Mouse (Mus musculus) midbrain, embryonic 14.5 days (tissue): ENCODE measurements around the gene Serping1. TPM values are rescaled to one million over a fixed set of nuclear protein-coding genes. Genes with fewer than 3 reads are reported as not detected.

Source experiments
- ATAC-seq: fragments of 200-750 bp; cut with Nextera tagmentation; 2 replicates; pipeline ENCODE4 v1.8.0; 2017; ENCODE audit warnings: moderate number of reproducible peaks, moderate library complexity; ENCODE audit not compliant: low FRiP score, low TSS enrichment
- DNase-seq: peaks from one replicate; pipeline ENCODE4 v3.0.0-alpha.2; 2015
- H3K27ac ChIP-seq: fragments of 300-500 bp; sonication (generic); replicated peaks from 2 replicates; pipeline ENCODE4 v1.5.1; 2014; ENCODE audit warnings: mild to moderate bottlenecking, low read depth, low read length, moderate library complexity
- H3K27me3 ChIP-seq: fragments of 300-500 bp; sonication (generic); 2 replicates; pipeline ENCODE4 v1.6.1; 2014; ENCODE audit warnings: low read length, control low read depth, mixed read lengths; ENCODE audit not compliant: control insufficient read depth, insufficient read depth
- H3K36me3 ChIP-seq: fragments of 300-500 bp; sonication (generic); 2 replicates; pipeline ENCODE4 v1.6.1; 2014; ENCODE audit warnings: low read length, control low read depth; ENCODE audit not compliant: control insufficient read depth, insufficient read depth
- H3K4me1 ChIP-seq: fragments of 300-500 bp; sonication (generic); 2 replicates; pipeline ENCODE4 v1.6.1; 2014; ENCODE audit warnings: mild to moderate bottlenecking, antibody characterized with exemption, low read length, control low read depth; ENCODE audit not compliant: control insufficient read depth, insufficient read depth
- H3K4me2 ChIP-seq: fragments of 300-500 bp; sonication (generic); 2 replicates; pipeline ENCODE4 v1.6.1; 2014; ENCODE audit warnings: mild to moderate bottlenecking, low read length, moderate library complexity
- H3K4me3 ChIP-seq: fragments of 300-500 bp; sonication (generic); replicated peaks from 2 replicates; pipeline ENCODE4 v1.5.1; 2014; ENCODE audit warnings: low read depth, low read length
- H3K9ac ChIP-seq: fragments of 300-500 bp; sonication (generic); replicated peaks from 2 replicates; pipeline ENCODE4 v1.6.1; 2014; ENCODE audit warnings: mild to moderate bottlenecking, low read length, moderate library complexity
- H3K9me3 ChIP-seq: fragments of 300-500 bp; sonication (generic); 2 replicates; pipeline ENCODE4 v1.6.1; 2016; ENCODE audit warnings: low read length, control low read depth, mixed read lengths; ENCODE audit not compliant: control insufficient read depth
- WGBS: fragments of 180-500 bp; shearing (Covaris S2); extraction: QIAGEN DNeasy Blood & Tissue Kit; methylation state at CpG from one replicate; pipeline ENCODE4 v1.1.7; 2014; 5-methylcytosine and 5-hydroxymethylcytosine counted together
- polyA plus RNA-seq: library from polyadenylated mRNA; unstranded; fragments of >200 nt; fragmentation: Nextera tagmentation; extraction: Ambion mirVana; gene quantifications from 2 replicates; pipeline ENCODE4 v1.2.1, GENCODE M21; 2014

Serping1 gene
- polyA plus RNA-seq, 1 experiment from 2014 or later = 33.6 TPM

DNA sequence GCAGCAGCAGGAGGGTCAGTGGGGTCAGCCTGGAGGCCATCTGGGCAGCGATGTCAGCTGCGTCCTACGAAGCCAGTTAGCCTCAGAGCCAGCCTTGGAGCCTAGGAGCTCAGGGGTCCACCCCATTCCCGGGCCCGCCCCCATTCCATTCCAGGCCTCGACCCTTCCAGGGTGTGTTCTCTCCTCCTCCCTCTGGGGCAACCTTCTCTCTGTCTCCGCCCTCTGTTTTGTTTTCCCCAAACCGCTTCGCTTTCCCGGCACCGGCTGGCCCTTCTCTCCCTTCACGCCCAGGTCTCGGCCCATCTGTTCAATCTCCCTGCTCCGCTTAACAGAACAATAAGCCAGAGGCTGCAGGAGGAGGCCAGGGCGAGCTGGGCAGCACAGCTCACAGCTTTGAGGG lies 493 bp downstream of the Serping1 start:
- Histone ChIP-seq H3K4me2 (peak overlapping the region; percentile 57), H3K4me1 (peaks cover 11% of the 10 kb centered on the region), H3K9me3 (no peaks in the 10 kb centered on the region), H3K9ac (peak overlapping the region; percentile 62), H3K36me3 (no peaks in the 10 kb centered on the region), H3K27me3 (no peaks in the 10 kb centered on the region), H3K27ac (peak overlapping the region; percentile 74), H3K4me3 (peak overlapping the region; percentile 28)
- ATAC-seq (peak; percentile 85), DNase-seq (peak; percentile 71)
- under 1% methylated on average over 15 of the region's 15 CpGs for WGBS

DNA sequence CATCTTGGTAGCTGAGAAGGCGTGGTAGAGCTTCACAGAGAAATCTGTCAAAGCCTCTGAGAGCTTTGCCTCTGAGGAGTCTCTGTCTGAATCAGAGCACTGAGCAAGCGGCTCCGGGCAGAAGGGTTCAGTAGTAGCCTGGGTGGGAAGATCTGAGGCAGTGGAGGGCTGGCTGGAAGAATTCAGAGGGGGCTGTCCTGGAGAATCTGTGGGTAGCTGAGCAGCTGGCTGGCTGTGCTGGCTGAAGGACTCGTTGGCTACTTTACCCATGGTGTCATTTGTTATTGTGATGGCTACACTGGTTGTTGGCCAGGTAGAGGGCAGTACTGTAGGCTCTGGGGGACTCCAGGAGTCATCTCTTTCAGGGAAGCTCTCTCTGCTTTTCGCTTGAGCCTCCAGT lies 2.0 kb downstream of the Serping1 start:
- H3K9ac ChIP-seq = no peak overlapping the region
- no peaks in the 10 kb centered on the region for H3K36me3 ChIP-seq
- H3K9me3 ChIP-seq = no peaks in the 10 kb centered on the region
- ATAC-seq = no peak
- H3K4me1 ChIP-seq = peaks cover 11% of the 10 kb centered on the region
- H3K4me2 ChIP-seq = no peak overlapping the region
- WGBS = 87% methylated on average over 5 of the region's 5 CpGs
- H3K27me3 ChIP-seq = no peaks in the 10 kb centered on the region
- no peak overlapping the region for H3K27ac ChIP-seq
- DNase-seq = no peak
- H3K4me3 ChIP-seq = no peak overlapping the region

DNA sequence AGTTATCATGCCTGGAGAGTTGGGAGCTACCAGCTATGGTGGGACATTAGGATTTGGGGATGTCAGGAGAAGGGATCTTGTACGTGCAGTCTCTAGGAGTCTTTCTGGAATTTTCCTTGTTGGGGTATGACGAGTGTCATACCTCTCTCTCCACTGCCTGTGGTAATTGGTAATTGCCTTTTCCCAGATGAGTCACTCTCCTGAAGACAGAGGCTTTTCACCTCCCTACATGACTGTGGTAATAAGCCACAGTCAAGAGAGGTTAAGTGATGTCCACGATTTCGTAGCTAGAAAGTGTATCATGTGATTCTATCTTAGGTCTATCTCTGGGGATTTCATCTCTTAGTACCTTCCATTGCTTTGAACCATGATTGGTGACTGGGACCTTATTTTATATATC lies 2.8 kb downstream of the Serping1 start:
- Histone ChIP-seq H3K4me2 (no peak overlapping the region), H3K36me3 (no peaks in the 10 kb centered on the region), H3K9me3 (no peaks in the 10 kb centered on the region), H3K4me3 (no peak overlapping the region), H3K27ac (no peak overlapping the region), H3K4me1 (peaks cover 11% of the 10 kb centered on the region), H3K27me3 (no peaks in the 10 kb centered on the region), H3K9ac (no peak overlapping the region)
- ATAC-seq (no peak), DNase-seq (no peak)
- WGBS = 92% methylated on average over 4 of the region's 4 CpGs

DNA sequence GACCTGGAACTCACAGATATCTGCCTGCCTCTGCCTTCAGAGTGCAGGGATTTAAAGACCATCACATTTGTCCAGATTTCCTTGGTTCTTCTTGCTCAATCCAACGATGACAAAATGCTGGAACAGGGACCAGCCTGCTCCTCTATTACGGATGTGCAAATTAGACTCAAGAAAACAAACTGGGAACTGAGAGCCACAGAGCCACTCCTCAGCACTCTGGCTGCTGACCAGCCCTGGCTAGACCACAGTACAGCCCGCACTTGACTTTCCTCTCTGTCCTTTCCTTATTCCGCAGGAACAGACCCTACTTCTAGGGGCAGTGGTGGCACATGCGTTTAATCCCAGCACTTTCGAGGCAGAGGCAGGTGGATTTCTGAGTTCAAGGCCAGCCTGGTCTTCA lies 4.7 kb downstream of the Serping1 start:
- Histone ChIP-seq H3K27me3 (no peaks in the 10 kb centered on the region), H3K9me3 (no peaks in the 10 kb centered on the region), H3K4me1 (peaks cover 11% of the 10 kb centered on the region), H3K9ac (no peak overlapping the region), H3K27ac (no peak overlapping the region), H3K36me3 (0 out of 2 replicates have a peak, but pooled peaks cover 4% of the 10 kb centered on the region), H3K4me2 (no peak overlapping the region), H3K4me3 (no peak overlapping the region)
- WGBS = 80% methylated on average over 6 of the region's 6 CpGs
- DNase-seq (no peak), ATAC-seq (no peak)

DNA sequence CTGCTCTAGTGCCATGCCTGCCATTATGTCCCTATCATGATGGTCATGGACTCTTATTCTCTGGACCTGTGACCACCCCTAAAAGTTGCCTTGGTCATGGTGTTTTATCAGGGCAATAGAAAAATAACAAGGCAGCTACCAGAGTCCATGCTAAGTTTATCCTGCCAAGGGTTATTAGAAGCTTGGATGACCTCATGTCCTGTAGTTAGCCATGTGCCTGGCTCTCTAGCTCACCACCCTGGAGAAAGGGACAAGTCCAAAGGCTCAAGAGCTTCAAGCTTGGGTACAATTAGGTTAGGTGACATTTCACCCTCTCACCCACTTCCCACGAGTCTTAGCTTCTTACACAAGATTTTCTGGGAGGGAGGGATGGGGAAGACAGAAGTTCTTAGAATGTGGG lies 12.4 kb downstream of the Serping1 start:
- H3K27me3 ChIP-seq = no peaks in the 10 kb centered on the region
- no peaks in the 10 kb centered on the region for H3K9me3 ChIP-seq
- WGBS = 57% methylated on average over 1 of the region's 1 CpGs
- H3K4me2 ChIP-seq = no peak overlapping the region
- H3K4me3 ChIP-seq = no peak overlapping the region
- no peak overlapping the region for H3K9ac ChIP-seq
- H3K4me1 ChIP-seq = no peaks in the 10 kb centered on the region
- ATAC-seq = no peak
- no peak overlapping the region for H3K27ac ChIP-seq
- 0 out of 2 replicates have a peak, but pooled peaks cover 6% of the 10 kb centered on the region for H3K36me3 ChIP-seq
- no peak for DNase-seq

DNA sequence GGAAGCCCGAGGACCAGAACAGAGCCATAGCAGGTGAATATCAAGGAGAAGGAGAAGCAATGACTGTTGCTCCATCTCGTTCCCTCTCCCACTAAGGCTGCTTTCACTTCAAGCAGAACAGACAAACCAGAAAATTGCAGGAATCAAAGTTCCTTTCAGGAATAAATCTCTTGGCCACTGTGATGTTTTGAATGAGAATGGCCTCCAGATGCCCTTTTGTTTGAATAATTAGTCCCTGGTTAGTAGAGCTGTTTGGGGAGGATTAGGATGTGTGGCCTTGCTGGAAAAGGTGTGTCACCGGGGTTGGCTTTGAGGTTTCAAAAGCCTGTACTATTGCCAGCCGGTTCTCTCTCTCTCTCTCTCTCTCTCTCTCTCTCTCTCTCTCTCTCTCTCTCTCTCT lies 12.9 kb downstream of the Serping1 start:
- H3K4me2 ChIP-seq = no peak overlapping the region
- H3K9ac ChIP-seq = no peak overlapping the region
- H3K36me3 ChIP-seq = 0 out of 2 replicates have a peak, but pooled peaks cover 6% of the 10 kb centered on the region
- no peaks in the 10 kb centered on the region for H3K4me1 ChIP-seq
- no peak overlapping the region for H3K27ac ChIP-seq
- H3K4me3 ChIP-seq = no peak overlapping the region
- H3K9me3 ChIP-seq = no peaks in the 10 kb centered on the region
- no peak for ATAC-seq
- WGBS = 23% methylated on average over 4 of the region's 4 CpGs
- no peak for DNase-seq
- H3K27me3 ChIP-seq = no peaks in the 10 kb centered on the region

DNA sequence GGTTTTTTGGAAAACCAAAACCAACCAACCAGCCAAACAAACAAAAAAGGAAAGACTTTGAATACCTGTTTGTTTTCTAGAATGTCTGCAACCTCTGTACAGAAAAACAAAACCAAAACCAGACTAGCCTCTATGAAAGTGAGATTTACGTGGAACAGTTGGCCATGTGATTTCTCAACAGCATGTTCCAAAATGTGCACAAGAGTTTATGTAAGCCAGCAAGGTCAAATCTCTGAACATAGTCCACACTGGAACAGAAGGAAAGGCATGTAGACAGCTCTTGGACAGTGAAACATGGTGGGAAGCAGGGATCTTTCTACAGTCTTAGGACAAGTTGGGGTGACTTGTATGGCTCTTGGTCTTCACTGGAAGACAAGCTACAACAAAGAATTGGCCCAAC lies 13.4 kb downstream of the Serping1 start:
- 0 out of 2 replicates have a peak, but pooled peaks cover 6% of the 10 kb centered on the region for H3K36me3 ChIP-seq
- no peaks in the 10 kb centered on the region for H3K4me1 ChIP-seq
- H3K4me2 ChIP-seq = no peak overlapping the region
- DNase-seq = no peak
- no peaks in the 10 kb centered on the region for H3K9me3 ChIP-seq
- no peak overlapping the region for H3K4me3 ChIP-seq
- H3K27ac ChIP-seq = no peak overlapping the region
- 91% methylated on average over 1 of the region's 1 CpGs for WGBS
- no peak overlapping the region for H3K9ac ChIP-seq
- no peak for ATAC-seq
- no peaks in the 10 kb centered on the region for H3K27me3 ChIP-seq

DNA sequence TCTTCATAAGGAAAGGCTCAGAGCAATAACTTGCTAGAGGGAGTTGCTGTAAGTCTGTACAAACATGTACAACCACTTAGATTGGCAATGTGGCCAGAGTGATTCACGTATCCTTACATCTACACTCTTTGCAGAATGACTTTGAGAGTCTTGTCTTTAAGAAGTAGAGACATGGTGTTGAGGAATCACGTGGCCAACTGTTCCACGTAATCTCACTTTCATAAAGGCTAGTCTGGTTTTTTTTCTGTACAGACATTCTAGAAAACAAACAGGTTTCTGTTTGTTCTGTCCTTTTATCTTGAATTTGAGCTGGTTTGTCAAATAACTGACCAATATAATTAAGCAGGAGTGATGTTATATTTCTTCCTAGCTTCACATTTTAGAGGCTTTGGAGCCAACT lies 13.9 kb downstream of the Serping1 start:
- 0 out of 2 replicates have a peak, but pooled peaks cover 6% of the 10 kb centered on the region for H3K36me3 ChIP-seq
- no peaks in the 10 kb centered on the region for H3K9me3 ChIP-seq
- H3K27me3 ChIP-seq = no peaks in the 10 kb centered on the region
- H3K4me2 ChIP-seq = no peak overlapping the region
- H3K27ac ChIP-seq = no peak overlapping the region
- H3K4me3 ChIP-seq = no peak overlapping the region
- ATAC-seq = no peak
- WGBS = 88% methylated on average over 3 of the region's 3 CpGs
- no peaks in the 10 kb centered on the region for H3K4me1 ChIP-seq
- DNase-seq = no peak
- H3K9ac ChIP-seq = no peak overlapping the region

DNA sequence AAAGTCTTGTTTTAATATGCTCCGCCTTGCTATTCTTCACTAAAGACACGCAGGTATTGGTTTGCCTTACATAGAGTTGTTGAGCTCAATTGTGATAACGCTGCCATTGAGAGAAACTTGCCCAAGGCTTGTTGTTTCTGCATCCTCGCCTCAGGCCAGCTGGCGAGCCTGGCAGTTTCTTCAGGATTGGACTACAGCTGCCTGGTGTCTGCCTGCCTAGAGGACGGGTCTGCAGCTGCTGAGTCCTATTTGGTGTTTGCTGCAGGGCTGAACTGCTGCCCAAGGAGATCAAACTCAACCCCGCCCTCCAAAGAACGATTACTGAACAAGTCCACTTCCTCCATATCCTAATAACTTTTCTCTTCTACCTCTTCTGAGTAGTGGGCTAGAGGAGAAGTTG lies 14.5 kb downstream of the Serping1 start:
- DNase-seq (no peak), ATAC-seq (no peak)
- H3K4me3 ChIP-seq = no peak overlapping the region
- no peak overlapping the region for H3K4me2 ChIP-seq
- no peaks in the 10 kb centered on the region for H3K4me1 ChIP-seq
- H3K9me3 ChIP-seq = no peaks in the 10 kb centered on the region
- no peak overlapping the region for H3K9ac ChIP-seq
- H3K27ac ChIP-seq = no peak overlapping the region
- 68% methylated on average over 8 of the region's 8 CpGs for WGBS
- H3K27me3 ChIP-seq = no peaks in the 10 kb centered on the region
- 0 out of 2 replicates have a peak, but pooled peaks cover 5% of the 10 kb centered on the region for H3K36me3 ChIP-seq
